ENCODE assay signal across 23 mouse cellular contexts in genomic region chr15:37166744-37167143, GRCm38 (mm10).
DNase-seq lines count a peak whose midpoint lies in the region; ATAC-seq and TF ChIP-seq lines count a peak whose summit lies in the region.
"Had no signal": no experiment of that assay in that cellular context is flagged by ENCODE, and none has a peak within 500 bp of the region (broad histone marks: within the 10 kb centered on the region; RNA-seq: fewer than 3 reads in every experiment).

No protein-coding gene starts in this region.

- DNase-seq in heart, adult 9 months (ENCODE audit: low spot score in 2 of 2) = no peak
- no peak for DNase-seq in kidney, postnatal 10 days
- DNase-seq in fat pad, adult 2 months (ENCODE audit: extremely low read depth, low read depth, low spot score) = peak; percentile 97
- no peak for DNase-seq in layer of hippocampus, postnatal 25 days (ENCODE audit: extremely low spot score in 1 of 2, low spot score in 1 of 2)
- DNase-seq: cerebellum, adult 11-12 months; forebrain, postnatal 0 days; heart, postnatal 36 days; right cerebral cortex, postnatal 4 days; thymus, adult 18-20 months; thymus, postnatal 36 days had no signal

- H3K4me3 ChIP-seq in heart, embryonic 11.5 days (ENCODE audit: low read depth, low read length) = no peak overlapping the region
- no peak overlapping the region for H3K4me3 ChIP-seq in kidney, embryonic 14.5 days (ENCODE audit: low read length)
- no peak overlapping the region for H3K4me3 ChIP-seq in intestine, postnatal 0 days (ENCODE audit: low read depth, low read length)
- H3K4me3 ChIP-seq: embryonic facial prominence, embryonic 13.5 days; erythroblast, embryonic 14.5 days; forebrain, embryonic 12.5 days; hindbrain, embryonic 12.5 days; midbrain, embryonic 13.5 days; neural tube, embryonic 13.5 days had no signal

- no peaks in the 10 kb centered on the region for H3K9me3 ChIP-seq in heart, embryonic 11.5 days (replicated peaks; ENCODE audit: control insufficient read depth, low read length)
- H3K9me3 ChIP-seq in kidney, embryonic 14.5 days (ENCODE audit: control insufficient read depth, low read length) = peaks cover 2% of the 10 kb centered on the region; the same call in 1 of the 2 replicates
- H3K9me3 ChIP-seq in intestine, postnatal 0 days (ENCODE audit: control insufficient read depth) = no peaks in the 10 kb centered on the region
- H3K9me3 ChIP-seq: embryonic facial prominence, embryonic 13.5 days; forebrain, embryonic 12.5 days; G1E; hindbrain, embryonic 12.5 days; midbrain, embryonic 13.5 days; neural tube, embryonic 13.5 days had no signal

- H3K27me3 ChIP-seq in heart, embryonic 11.5 days (ENCODE audit: control insufficient read depth, insufficient read depth, low read length) = no peaks in the 10 kb centered on the region
- H3K27me3 ChIP-seq in kidney, embryonic 14.5 days (ENCODE audit: control insufficient read depth, insufficient read depth, low read length) = no peaks in the 10 kb centered on the region
- H3K27me3 ChIP-seq in intestine, postnatal 0 days (replicated peaks; ENCODE audit: control insufficient read depth, insufficient read depth, low read length) = no peaks in the 10 kb centered on the region
- H3K27me3 ChIP-seq: embryonic facial prominence, embryonic 13.5 days; forebrain, embryonic 12.5 days; hindbrain, embryonic 12.5 days; limb, embryonic 13.5 days; midbrain, embryonic 13.5 days; neural tube, embryonic 13.5 days had no signal

- no peak overlapping the region for H3K27ac ChIP-seq in heart, embryonic 11.5 days (ENCODE audit: low read depth, low read length)
- no peak overlapping the region for H3K27ac ChIP-seq in kidney, embryonic 14.5 days (ENCODE audit: low read depth, low read length)
- H3K27ac ChIP-seq in intestine, postnatal 0 days (ENCODE audit: low read depth, low read length) = no peak overlapping the region
- H3K27ac ChIP-seq: embryonic facial prominence, embryonic 13.5 days; forebrain, embryonic 12.5 days; hindbrain, embryonic 12.5 days; hindbrain, postnatal 0 days; limb, embryonic 13.5 days; midbrain, embryonic 13.5 days; neural tube, embryonic 13.5 days; stomach, postnatal 0 days had no signal

- peak overlapping the region; percentile 47 for H3K4me2 ChIP-seq in heart, embryonic 11.5 days
- peak overlapping the region; percentile 30; the same call in 1 of the 2 replicates for H3K4me2 ChIP-seq in kidney, embryonic 14.5 days (replicated peaks; ENCODE audit: low read depth, low read length)
- peak overlapping the region; percentile 48 for H3K4me2 ChIP-seq in intestine, postnatal 0 days (replicated peaks; ENCODE audit: low read depth)
- H3K4me2 ChIP-seq: forebrain, embryonic 12.5 days; hindbrain, embryonic 12.5 days had no signal

- 80% methylated on average over 3 of the region's 3 CpGs for WGBS in heart, embryonic 11.5 days (ENCODE audit: insufficient replicate concordance)
- 59% methylated on average over 3 of the region's 3 CpGs for WGBS in kidney, embryonic 14.5 days
- WGBS in intestine, postnatal 0 days = 69% methylated on average over 3 of the region's 3 CpGs

- H3K36me3 ChIP-seq in heart, embryonic 11.5 days (ENCODE audit: control insufficient read depth, insufficient read depth, low read length) = no peaks in the 10 kb centered on the region
- H3K36me3 ChIP-seq in kidney, embryonic 14.5 days (ENCODE audit: control insufficient read depth, insufficient read depth, low read length) = no peaks in the 10 kb centered on the region
- no peaks in the 10 kb centered on the region for H3K36me3 ChIP-seq in intestine, postnatal 0 days (ENCODE audit: control insufficient read depth, insufficient read depth)
- H3K36me3 ChIP-seq: embryonic facial prominence, embryonic 13.5 days; forebrain, embryonic 12.5 days; G1E; hindbrain, embryonic 12.5 days; limb, embryonic 13.5 days; midbrain, embryonic 13.5 days; neural tube, embryonic 13.5 days had no signal

- H3K4me1 ChIP-seq in heart, embryonic 11.5 days (ENCODE audit: control insufficient read depth, insufficient read depth, low read length) = no peaks in the 10 kb centered on the region
- peaks cover 13% of the 10 kb centered on the region; the same call in 1 of the 2 replicates for H3K4me1 ChIP-seq in kidney, embryonic 14.5 days (ENCODE audit: control insufficient read depth, insufficient read depth, low read length)
- no peaks in the 10 kb centered on the region for H3K4me1 ChIP-seq in intestine, postnatal 0 days (replicated peaks; ENCODE audit: control insufficient read depth, insufficient read depth, low read length)
- H3K4me1 ChIP-seq: forebrain, embryonic 12.5 days; midbrain, embryonic 13.5 days; neural tube, embryonic 13.5 days had no signal

- no peak for ATAC-seq in heart, embryonic 11.5 days (replicated peaks; ENCODE audit: insufficient number of reproducible peaks, low FRiP score, low TSS enrichment)
- ATAC-seq in kidney, embryonic 14.5 days (ENCODE audit: low FRiP score, low TSS enrichment) = no peak
- peak; percentile 54 for ATAC-seq in intestine, postnatal 0 days
- ATAC-seq: hindbrain, postnatal 0 days; midbrain, embryonic 13.5 days had no signal

- no peak for TF ChIP-seq CTCF in intestine, postnatal 0 days (IDR thresholded peaks at IDR 0.05; ENCODE audit: low read depth)

- H3K9ac ChIP-seq in heart, embryonic 11.5 days (ENCODE audit: low read depth, low read length) = no peak overlapping the region
- H3K9ac ChIP-seq in kidney, embryonic 14.5 days (ENCODE audit: low read depth, low read length) = 0 out of 2 replicates have a peak overlapping the region, but pooled peaks have one; percentile 18
- H3K9ac ChIP-seq in intestine, postnatal 0 days (ENCODE audit: low read depth, low read length) = no peak overlapping the region
- H3K9ac ChIP-seq: embryonic facial prominence, embryonic 13.5 days; forebrain, embryonic 12.5 days; forebrain, postnatal 0 days; hindbrain, embryonic 12.5 days; limb, embryonic 13.5 days; midbrain, embryonic 13.5 days; neural tube, embryonic 13.5 days had no signal
